Mouse (Mus musculus): ENCODE measurements around the gene Fli1.

DNA sequence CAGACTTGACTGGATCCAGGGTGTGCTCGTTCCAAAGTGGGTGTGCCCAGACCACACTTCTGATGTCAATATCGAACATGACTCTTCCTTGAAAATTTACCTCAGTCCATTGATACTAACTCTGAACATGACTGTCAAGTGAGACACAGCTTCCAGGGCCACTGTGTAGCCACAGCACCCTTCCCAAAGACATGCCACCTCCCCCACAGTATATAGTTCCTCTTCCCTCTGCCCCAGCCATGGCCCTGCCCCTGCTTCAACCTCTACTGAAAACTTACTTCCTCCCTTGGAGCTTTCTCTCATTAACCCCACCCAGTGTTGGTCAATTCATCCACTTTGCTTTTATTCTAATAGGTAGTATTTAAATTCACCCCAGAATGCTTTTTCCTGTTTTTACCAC, 34.0 kb downstream of the Fli1 start:
- TF ChIP-seq POLR2A (IDR thresholded peaks at IDR 0.05; ENCODE audit: low read depth, low read length) (peak; percentile 6; the same call in 1 of the 2 replicates), CTCF (IDR thresholded peaks at IDR 0.05; ENCODE audit: extremely low read depth, insufficient read depth, insufficient read length, insufficient replicate concordance) (no peak)
